Mouse (Mus musculus) forebrain, embryonic 10.5 days (tissue): Measurements from ENCODE around the gene Senp1. TPM values are rescaled to one million over a fixed set of nuclear protein-coding genes. Genes with fewer than 3 reads are reported as not detected.
A peak's percentile ranks its signal among the peaks of the same experiment; 100 is the strongest.

Experiments
- DNase-seq: peaks from one replicate; pipeline ENCODE4 v3.0.0-alpha.2; 2017; ENCODE audit warnings: low spot score; ENCODE audit errors: extremely low spot score
- H3K27ac ChIP-seq: fragments of 300-500 bp; sonication (generic); 2 replicates; pipeline ENCODE4 v1.5.1; 2016; ENCODE audit warnings: mild to moderate bottlenecking
- H3K27me3 ChIP-seq: fragments of 300-500 bp; sonication (generic); 2 replicates; pipeline ENCODE4 v1.6.1; 2016; ENCODE audit warnings: mild to moderate bottlenecking; ENCODE audit not compliant: poor library complexity, severe bottlenecking
- H3K36me3 ChIP-seq: fragments of 300-500 bp; sonication (generic); replicated peaks from 2 replicates; pipeline ENCODE4 v1.6.1; 2016; ENCODE audit warnings: mild to moderate bottlenecking, moderate library complexity
- H3K4me1 ChIP-seq: fragments of 300-500 bp; sonication (generic); 2 replicates; pipeline ENCODE4 v1.6.1; 2016
- H3K4me3 ChIP-seq: fragments of 300-500 bp; sonication (generic); 2 replicates; pipeline ENCODE4 v1.5.1; 2016; ENCODE audit warnings: mild to moderate bottlenecking, moderate library complexity
- H3K9me3 ChIP-seq: fragments of 300-500 bp; sonication (generic); 2 replicates; pipeline ENCODE4 v1.6.1; 2016; ENCODE audit warnings: mild to moderate bottlenecking, moderate library complexity
- WGBS: fragments of 180-500 bp; shearing (Covaris S2); methylation state at CpG from one replicate; pipeline ENCODE4 v1.1.7; 2016; 5-methylcytosine and 5-hydroxymethylcytosine counted together
- polyA plus RNA-seq: library from polyadenylated mRNA; unstranded; fragments of >200 nt; fragmentation: Nextera tagmentation; extraction: Ambion mirVana; gene quantifications from 2 replicates; pipeline ENCODE4 v1.2.1, GENCODE M21; 2016

Senp1 gene
- polyA plus RNA-seq, 1 experiment from 2014 or later = 49.4 TPM

DNA sequence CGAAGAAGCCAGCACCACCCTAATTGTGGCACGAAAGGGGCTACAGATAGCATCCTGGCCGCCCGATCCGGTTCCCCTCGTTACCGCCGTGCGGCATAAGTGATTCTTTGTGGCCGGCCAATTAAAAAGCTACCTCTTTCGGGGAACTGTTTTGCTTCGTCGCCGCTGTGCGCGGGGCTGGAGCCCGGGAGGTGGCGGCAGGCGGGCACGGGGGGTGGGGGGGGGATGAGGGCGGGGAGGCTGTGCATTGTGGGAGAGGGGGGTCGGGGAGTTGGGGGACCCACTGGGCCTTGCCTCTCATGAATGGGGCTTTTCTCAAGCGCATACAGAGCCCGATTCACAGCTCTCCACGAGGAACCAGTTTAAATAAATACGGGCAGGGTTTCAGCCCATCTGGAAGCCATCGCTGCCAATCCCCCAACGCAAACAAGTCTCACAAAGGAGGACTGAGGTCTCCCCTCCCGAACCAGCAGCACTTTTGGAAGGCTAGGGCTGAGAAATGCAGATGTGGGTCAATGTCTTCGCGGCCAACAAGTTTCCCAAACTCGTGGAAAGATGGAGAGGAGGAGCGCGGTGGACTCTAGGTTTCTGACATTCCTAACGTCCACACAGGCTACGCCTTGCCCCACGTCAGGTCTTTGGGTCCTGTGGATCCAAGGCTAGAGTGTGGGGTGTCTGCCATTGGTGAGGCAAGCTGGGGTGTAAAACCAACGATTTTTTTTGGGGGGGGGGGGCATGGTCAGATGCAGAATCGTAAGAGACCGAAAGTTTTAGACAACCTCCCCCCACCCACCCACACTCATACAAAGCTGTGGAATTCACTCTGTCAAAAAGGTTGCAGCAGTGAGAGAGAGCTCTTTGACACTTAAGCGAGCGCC, 91.2 kb downstream of the Senp1 start:
- Histone ChIP-seq H3K27me3 (peaks cover 80% of the 10 kb centered on the region), H3K27ac (peak overlapping the region; percentile 93), H3K4me1 (peaks cover 71% of the 10 kb centered on the region), H3K4me3 (peak overlapping the region; percentile 71), H3K36me3 (peaks cover 32% of the 10 kb centered on the region), H3K9me3 (no peaks in the 10 kb centered on the region)
- peak; percentile 79 for DNase-seq
- WGBS = under 1% methylated on average over 42 of the region's 42 CpGs

DNA sequence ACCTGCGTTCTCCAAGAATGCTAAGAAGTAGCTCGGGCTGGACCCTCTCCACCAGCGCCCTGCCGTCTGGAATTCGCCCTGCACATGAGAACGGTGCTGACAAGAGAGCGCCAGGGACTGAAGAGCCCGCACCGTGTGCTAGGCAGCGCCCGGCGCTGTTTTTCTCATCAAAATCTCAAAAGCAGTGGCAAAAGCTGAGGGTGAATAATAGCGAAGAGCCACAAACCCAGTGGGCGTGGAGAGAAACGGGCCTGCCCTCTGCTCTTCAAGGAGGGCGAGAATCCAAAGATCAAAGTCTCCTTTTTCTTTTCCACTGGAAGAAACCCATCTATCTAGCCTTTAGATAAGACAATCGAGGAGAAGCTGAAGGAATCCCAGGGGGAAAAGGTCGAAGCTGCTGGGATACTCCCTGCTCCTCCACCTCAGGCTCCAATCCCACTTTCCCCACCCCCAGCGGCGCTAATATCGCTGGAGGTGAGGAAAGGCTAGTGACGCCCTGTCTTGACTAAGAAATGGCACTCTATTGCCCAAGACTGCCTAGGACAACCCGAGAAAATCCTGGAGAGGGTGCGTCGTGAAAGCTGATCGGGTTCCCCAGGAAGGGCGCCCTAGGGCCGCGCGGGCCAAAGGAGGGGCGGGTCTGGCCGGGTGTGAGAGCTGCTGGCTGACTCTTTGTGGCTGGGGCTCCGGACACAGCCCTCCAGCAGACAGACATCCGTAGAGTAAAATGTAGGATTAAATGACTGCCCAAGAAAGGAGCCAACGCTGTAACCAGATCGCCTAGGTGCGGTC, 92.0 kb downstream of the Senp1 start:
- peak; percentile 66 for DNase-seq
- under 1% methylated on average over 37 of the region's 37 CpGs for WGBS
- peak overlapping the region; percentile 71 for H3K4me3 ChIP-seq
- peaks cover 71% of the 10 kb centered on the region for H3K4me1 ChIP-seq
- H3K36me3 ChIP-seq = peaks cover 40% of the 10 kb centered on the region
- peaks cover 73% of the 10 kb centered on the region for H3K27me3 ChIP-seq
- no peaks in the 10 kb centered on the region for H3K9me3 ChIP-seq
- peak overlapping the region; percentile 93 for H3K27ac ChIP-seq

DNA sequence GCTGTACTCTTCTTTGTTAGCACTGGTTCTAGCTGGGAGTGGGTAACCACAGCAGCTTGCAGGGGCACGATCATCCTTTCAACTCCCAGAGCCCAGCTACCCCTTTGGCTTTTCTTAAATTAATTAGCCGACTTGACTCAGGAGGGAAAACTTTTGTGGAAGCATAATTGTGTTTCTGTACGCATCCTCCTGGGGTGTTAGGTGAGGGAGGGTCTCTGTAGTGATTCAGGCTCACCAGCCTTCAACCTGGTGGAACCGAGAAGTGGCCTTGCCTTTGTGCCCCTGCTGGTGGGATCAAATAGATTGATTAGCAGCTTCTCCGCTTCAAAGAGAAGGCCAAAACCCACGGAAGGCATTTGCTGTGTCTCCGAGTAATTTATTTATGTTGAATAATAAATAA, 93.6 kb downstream of the Senp1 start:
- Histone ChIP-seq H3K27ac (peak overlapping the region; percentile 78), H3K4me3 (peak overlapping the region; percentile 71; the same call in 1 of the 2 replicates), H3K4me1 (peaks cover 63% of the 10 kb centered on the region), H3K27me3 (peaks cover 58% of the 10 kb centered on the region), H3K36me3 (peaks cover 55% of the 10 kb centered on the region), H3K9me3 (no peaks in the 10 kb centered on the region)
- no peak for DNase-seq
- 9% methylated on average over 7 of the region's 7 CpGs for WGBS

DNA sequence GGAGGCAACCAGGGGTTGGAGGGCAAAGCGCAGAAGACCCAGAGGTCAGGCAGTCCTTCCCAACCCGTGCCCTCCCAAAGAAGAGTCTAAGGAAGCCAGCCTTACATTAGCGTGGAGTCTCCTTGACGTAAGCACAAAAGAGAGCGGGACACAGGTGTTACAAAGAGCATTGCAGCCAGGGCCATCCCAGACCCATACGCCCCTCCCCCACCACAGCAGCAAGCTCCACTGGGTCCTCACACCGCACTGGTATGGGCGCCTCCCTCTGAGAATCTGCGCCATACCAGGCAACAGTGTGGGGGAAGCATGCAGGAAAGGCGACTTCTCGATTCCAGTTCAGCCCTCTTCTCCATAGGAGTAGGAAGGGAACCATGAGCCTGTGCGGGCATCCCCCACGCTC, 94.0 kb downstream of the Senp1 start:
- peaks cover 54% of the 10 kb centered on the region for H3K27me3 ChIP-seq
- H3K4me3 ChIP-seq = peak overlapping the region; percentile 71; the same call in 1 of the 2 replicates
- no peak for DNase-seq
- peaks cover 60% of the 10 kb centered on the region for H3K36me3 ChIP-seq
- 26% methylated on average over 13 of the region's 13 CpGs for WGBS
- H3K9me3 ChIP-seq = no peaks in the 10 kb centered on the region
- peaks cover 62% of the 10 kb centered on the region for H3K4me1 ChIP-seq
- H3K27ac ChIP-seq = peak overlapping the region; percentile 78

DNA sequence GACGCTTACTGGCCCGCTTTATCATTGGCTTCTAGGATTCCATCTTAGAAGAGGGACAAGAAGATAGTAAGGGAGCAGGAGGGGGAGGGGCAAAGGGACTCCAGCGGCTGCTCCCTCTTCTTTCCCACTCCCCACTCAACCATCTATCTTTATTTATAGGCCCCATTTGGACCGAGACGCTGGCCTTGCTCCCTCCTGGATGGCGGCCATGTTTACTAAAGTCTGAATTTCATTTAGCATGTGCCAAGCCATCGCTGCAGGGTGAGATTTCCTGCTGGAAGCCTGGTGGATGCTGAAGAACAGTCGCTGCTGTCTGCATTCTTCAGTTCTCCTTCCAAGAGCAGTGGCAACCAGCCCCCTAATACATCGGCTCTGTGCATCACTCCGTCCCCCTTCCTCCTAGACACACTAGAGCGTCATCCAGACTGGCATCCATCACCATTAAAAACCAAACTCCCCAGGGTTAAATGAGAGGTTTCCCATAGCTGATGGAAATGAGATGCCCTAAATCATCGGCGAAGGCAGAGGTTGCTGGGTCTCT, 96.8 kb downstream of the Senp1 start:
- Histone ChIP-seq H3K27me3 (peaks cover 36% of the 10 kb centered on the region), H3K4me1 (peaks cover 62% of the 10 kb centered on the region)
- 90% methylated on average over 13 of the region's 13 CpGs for WGBS

DNA sequence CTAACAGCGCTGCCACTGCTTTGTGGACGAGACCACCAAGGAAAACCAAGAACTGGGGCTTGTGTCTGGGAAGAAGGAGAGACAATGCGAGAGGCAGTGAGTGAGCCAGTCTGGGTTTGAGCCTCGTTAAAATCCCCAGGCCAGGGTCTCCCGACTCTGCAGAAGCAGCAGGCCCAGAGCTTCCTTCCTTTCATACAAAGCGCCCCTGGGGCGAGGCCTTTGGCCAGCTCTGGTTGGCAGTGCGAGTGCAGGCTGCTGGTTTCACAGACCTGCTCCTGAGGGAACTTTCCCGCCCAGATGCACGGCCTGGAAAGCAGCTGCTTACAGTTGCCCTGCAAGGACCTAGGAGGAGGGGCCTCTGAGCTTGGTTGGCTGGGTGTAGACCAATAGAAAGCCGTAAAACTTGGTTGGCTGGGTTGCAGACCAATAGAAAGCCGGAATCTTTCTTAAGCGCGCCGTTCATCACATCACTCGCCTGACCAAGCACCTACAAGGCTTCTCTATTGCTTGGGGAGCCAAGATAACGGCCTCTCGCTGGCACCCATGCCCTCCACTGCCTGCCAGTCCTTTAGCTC, 100.7 kb downstream of the Senp1 start:
- 1% methylated on average over 18 of the region's 18 CpGs for WGBS
- H3K27ac ChIP-seq = peak overlapping the region; percentile 96
- H3K4me1 ChIP-seq = peaks cover 71% of the 10 kb centered on the region
- H3K9me3 ChIP-seq = no peaks in the 10 kb centered on the region
- DNase-seq = peak; percentile 92
- no peaks in the 10 kb centered on the region for H3K27me3 ChIP-seq
- H3K4me3 ChIP-seq = peak overlapping the region; percentile 33
- H3K36me3 ChIP-seq = peaks cover 87% of the 10 kb centered on the region

More for the DNA sequence above, 96.8 kb downstream of the Senp1 start:
- peak overlapping the region; percentile 25; the same call in 1 of the 2 replicates for H3K27ac ChIP-seq
- peaks cover 84% of the 10 kb centered on the region for H3K36me3 ChIP-seq
- H3K9me3 ChIP-seq = no peaks in the 10 kb centered on the region
- DNase-seq = no peak
- H3K4me3 ChIP-seq = no peak overlapping the region

DNA sequence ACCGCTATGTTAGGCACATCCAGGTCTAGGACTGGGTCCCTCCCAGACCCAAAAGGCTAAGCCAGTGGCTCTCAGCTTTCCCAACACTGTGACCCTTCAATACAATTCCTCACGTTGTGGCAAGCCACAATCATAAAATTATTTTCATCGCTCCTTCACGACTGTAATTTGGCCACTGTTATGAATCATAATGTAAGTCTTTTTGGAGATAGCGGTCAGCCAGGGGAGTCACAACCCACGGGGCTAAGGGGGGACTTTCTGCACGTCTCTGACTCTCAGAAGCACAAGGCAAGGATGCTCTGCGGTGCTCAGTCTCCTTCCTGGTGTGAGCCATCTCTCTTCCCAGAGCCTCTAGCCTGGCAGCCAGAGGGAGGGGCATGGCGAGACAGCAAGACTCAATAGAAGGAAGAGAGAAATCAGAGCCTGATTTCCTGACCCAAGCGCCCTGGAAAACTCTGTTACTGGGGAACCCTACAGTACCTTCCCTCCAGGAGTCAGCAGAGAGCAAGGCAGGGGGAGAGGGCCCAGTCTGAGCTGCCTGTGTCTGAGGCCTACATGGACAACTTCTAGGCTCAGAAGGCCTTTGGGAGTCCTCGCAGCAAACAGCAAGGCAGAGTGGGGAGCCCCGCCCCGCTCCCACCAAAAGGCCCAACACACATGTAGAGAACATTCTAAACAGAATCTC, 101.4 kb downstream of the Senp1 start:
- H3K9me3 ChIP-seq = no peaks in the 10 kb centered on the region
- peaks cover 76% of the 10 kb centered on the region for H3K4me1 ChIP-seq
- peak overlapping the region; percentile 96 for H3K27ac ChIP-seq
- no peak for DNase-seq
- no peaks in the 10 kb centered on the region for H3K27me3 ChIP-seq
- H3K36me3 ChIP-seq = peaks cover 87% of the 10 kb centered on the region
- H3K4me3 ChIP-seq = peak overlapping the region; percentile 33
- 26% methylated on average over 13 of the region's 13 CpGs for WGBS

DNA sequence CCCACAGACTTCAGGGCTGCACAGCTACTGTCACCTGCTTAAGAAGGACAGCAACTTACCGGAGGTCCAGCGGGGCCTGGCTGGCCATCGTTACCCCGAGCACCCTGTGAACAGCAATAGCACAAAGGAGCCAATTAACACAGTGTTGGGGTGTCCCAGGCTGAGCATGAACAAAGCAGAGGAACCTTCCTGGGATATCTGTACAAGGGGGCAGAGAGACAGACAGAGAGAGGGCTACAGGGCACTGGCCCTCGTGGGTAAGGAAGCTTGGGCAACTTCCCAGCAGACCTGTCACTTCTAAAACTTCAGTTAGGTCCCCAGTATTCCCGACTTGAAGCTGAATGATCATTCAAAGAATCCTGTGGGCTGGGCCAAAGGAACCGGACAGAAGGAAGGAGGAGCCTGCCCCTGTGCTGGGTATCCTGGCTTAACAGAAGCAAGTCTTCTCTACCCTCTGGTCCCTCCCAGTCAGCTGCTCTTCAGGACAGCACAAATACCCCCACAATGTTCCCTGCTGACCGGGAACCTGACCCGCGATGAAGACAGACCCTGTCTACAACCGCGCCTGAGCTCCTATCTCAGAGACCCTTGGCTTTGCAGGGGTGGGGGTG, 102.2 kb downstream of the Senp1 start:
- Histone ChIP-seq H3K36me3 (peaks cover 87% of the 10 kb centered on the region), H3K4me3 (peak overlapping the region; percentile 43), H3K27me3 (no peaks in the 10 kb centered on the region), H3K4me1 (peaks cover 78% of the 10 kb centered on the region), H3K27ac (peak overlapping the region; percentile 96), H3K9me3 (no peaks in the 10 kb centered on the region)
- no peak for DNase-seq
- 4% methylated on average over 12 of the region's 12 CpGs for WGBS

DNA sequence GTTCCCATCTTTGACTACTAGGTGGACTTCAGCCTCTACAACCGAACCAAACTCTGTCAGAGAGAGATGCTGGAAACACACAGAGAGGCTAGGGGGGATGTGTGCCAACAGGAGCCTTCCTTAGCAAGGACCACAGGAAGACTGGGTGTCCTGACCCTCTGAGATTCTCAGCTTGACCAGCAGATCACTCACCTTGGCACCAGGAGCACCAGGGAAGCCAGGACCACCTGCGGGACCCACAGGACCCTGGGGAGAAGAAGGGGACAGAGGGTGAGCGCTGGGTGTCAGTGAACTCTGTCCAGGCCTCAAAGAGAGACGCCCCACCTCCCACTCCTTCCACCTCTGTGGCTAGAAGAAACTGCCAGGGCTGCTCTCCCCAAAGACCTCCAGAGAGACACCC, 102.8 kb downstream of the Senp1 start:
- Histone ChIP-seq H3K4me3 (peak overlapping the region; percentile 43), H3K27ac (peak overlapping the region; percentile 96), H3K36me3 (peaks cover 87% of the 10 kb centered on the region), H3K4me1 (peaks cover 78% of the 10 kb centered on the region), H3K9me3 (no peaks in the 10 kb centered on the region), H3K27me3 (no peaks in the 10 kb centered on the region)
- 0% methylated on average over 4 of the region's 4 CpGs for WGBS
- peak; percentile 39 for DNase-seq

DNA sequence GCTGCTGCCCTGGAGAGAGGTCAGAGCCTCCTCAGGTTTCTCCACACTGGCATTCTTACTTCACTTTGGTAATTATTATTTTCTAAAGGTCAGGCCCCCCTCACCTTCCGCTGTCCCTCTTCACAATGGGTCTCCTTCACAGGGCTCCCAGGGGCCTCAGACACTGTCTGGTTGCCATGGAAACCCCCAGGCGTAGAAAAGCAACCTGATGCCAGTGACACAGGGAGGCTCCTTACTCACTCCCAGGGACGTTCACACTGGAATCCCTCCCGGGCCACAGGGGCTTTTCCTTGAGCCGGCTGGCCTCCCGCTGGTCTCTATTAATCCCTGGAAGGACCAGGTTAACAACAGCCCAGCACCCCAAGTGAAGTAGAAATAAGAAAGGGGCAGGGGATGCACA, 103.4 kb downstream of the Senp1 start:
- Histone ChIP-seq H3K27me3 (no peaks in the 10 kb centered on the region), H3K27ac (peak overlapping the region; percentile 96), H3K9me3 (no peaks in the 10 kb centered on the region), H3K36me3 (peaks cover 87% of the 10 kb centered on the region), H3K4me1 (peaks cover 78% of the 10 kb centered on the region), H3K4me3 (peak overlapping the region; percentile 43)
- peak; percentile 93 for DNase-seq
- 0% methylated on average over 6 of the region's 6 CpGs for WGBS

DNA sequence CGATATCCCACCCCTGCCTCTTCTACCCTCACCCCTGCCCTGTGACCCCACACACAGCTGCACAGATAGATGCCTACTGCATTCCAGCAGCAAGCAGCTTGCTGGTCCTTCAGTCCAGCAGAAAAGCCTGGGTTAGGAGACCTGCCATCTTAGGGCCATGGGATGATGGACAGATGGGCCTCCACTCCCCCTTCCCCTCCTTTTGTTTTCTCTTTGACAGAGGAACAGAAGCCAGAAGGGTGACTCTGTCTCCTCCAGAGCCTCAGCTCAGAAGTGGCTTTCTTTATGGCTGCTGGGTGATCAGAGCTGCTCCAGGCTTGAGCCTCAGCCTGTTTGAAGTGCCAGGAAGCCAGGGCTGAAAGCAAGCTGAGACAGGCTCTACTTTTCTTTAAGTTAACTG, 104.0 kb downstream of the Senp1 start:
- peak; percentile 59 for DNase-seq

More for the DNA sequence above, 104.0 kb downstream of the Senp1 start:
- no peaks in the 10 kb centered on the region for H3K9me3 ChIP-seq
- H3K27ac ChIP-seq = peak overlapping the region; percentile 96
- WGBS = 15% methylated on average over 1 of the region's 1 CpGs
- peak overlapping the region; percentile 43 for H3K4me3 ChIP-seq
- H3K27me3 ChIP-seq = no peaks in the 10 kb centered on the region
- H3K4me1 ChIP-seq = peaks cover 74% of the 10 kb centered on the region
- peaks cover 87% of the 10 kb centered on the region for H3K36me3 ChIP-seq
